8 mouse cellular contexts compared by ENCODE assay signal in genomic region chr1:182018397-182019265, GRCm38 (mm10). TPM values are rescaled to one million over a fixed set of nuclear protein-coding genes. Genes with fewer than 3 reads are reported as not detected.
DNase-seq lines count a peak whose midpoint lies in the region; ATAC-seq and TF ChIP-seq lines count a peak whose summit lies in the region.

No protein-coding gene starts in this region.

- peak overlapping the region; percentile 91 for H3ac ChIP-seq in myocyte (ENCODE audit: control insufficient read depth, insufficient read length)

- H3K4me2 ChIP-seq in forebrain, postnatal 0 days (ENCODE audit: low read depth) = peak overlapping the region; percentile 63
- peak overlapping the region; percentile 65 for H3K4me2 ChIP-seq in intestine, embryonic 15.5 days (replicated peaks)
- peak overlapping the region; percentile 78 for H3K4me2 ChIP-seq in limb, embryonic 13.5 days (replicated peaks)
- H3K4me2 ChIP-seq in myocyte (ENCODE audit: low read depth) = peak overlapping the region; percentile 86

- under 1% methylated on average over 29 of the region's 29 CpGs for WGBS in forebrain, postnatal 0 days
- 1% methylated on average over 29 of the region's 29 CpGs for WGBS in intestine, embryonic 15.5 days
- under 1% methylated on average over 29 of the region's 29 CpGs for WGBS in limb, embryonic 13.5 days

- TF ChIP-seq CTCF in forebrain, postnatal 0 days (IDR thresholded peaks at IDR 0.05; ENCODE audit: low read depth) = no peak

- no peaks in the 10 kb centered on the region for H3K9me3 ChIP-seq in forebrain, postnatal 0 days (ENCODE audit: low read length)
- H3K9me3 ChIP-seq in intestine, embryonic 15.5 days = no peaks in the 10 kb centered on the region
- H3K9me3 ChIP-seq in limb, embryonic 13.5 days = no peaks in the 10 kb centered on the region

- peak overlapping the region; percentile 89 for H3K4me3 ChIP-seq in forebrain, postnatal 0 days (ENCODE audit: low read depth, low read length)
- peak overlapping the region; percentile 93 for H3K4me3 ChIP-seq in intestine, embryonic 15.5 days (replicated peaks)
- H3K4me3 ChIP-seq in limb, embryonic 13.5 days = peak overlapping the region; percentile 87
- peak overlapping the region; percentile 79 for H3K4me3 ChIP-seq in myocyte

- H3K27ac ChIP-seq in forebrain, postnatal 0 days (ENCODE audit: low read depth, low read length) = peak overlapping the region; percentile 98
- H3K27ac ChIP-seq in intestine, embryonic 15.5 days = peak overlapping the region; percentile 89
- H3K27ac ChIP-seq in limb, embryonic 13.5 days = peak overlapping the region; percentile 98

- TF ChIP-seq POLR2A in myocyte (IDR thresholded peaks at IDR 0.05; ENCODE audit: insufficient read length, low read depth) = no peak

- peak; percentile 42 for ATAC-seq in forebrain, postnatal 0 days
- peak; percentile 44 for ATAC-seq in intestine, embryonic 15.5 days
- ATAC-seq in limb, embryonic 13.5 days (ENCODE audit: low FRiP score, low read depth) = peak; percentile 52

- DNase-seq in left cerebral cortex, adult 18-20 months (ENCODE audit: low spot score in 2 of 2) = peak; percentile 27 to 45
- DNase-seq in left cerebral cortex, adult 9 months (ENCODE audit: low spot score in 2 of 2) = no peak
- peak; percentile 48 for DNase-seq in cerebellum, adult 11-12 months
- DNase-seq in forebrain, postnatal 0 days = peak; percentile 70
- peak; percentile 35 for DNase-seq in thymus, postnatal 4 days

- H3K4me1 ChIP-seq in forebrain, postnatal 0 days (ENCODE audit: insufficient read depth) = peaks cover 10% of the 10 kb centered on the region
- 0 out of 2 replicates have a peak, but pooled peaks cover 4% of the 10 kb centered on the region for H3K4me1 ChIP-seq in intestine, embryonic 15.5 days (replicated peaks)
- peaks cover 16% of the 10 kb centered on the region for H3K4me1 ChIP-seq in limb, embryonic 13.5 days

- no peaks in the 10 kb centered on the region for H3K36me3 ChIP-seq in forebrain, postnatal 0 days (ENCODE audit: insufficient read depth)
- H3K36me3 ChIP-seq in intestine, embryonic 15.5 days = no peaks in the 10 kb centered on the region
- H3K36me3 ChIP-seq in limb, embryonic 13.5 days = peaks cover 5% of the 10 kb centered on the region
- no peaks in the 10 kb centered on the region for H3K36me3 ChIP-seq in myocyte (ENCODE audit: control insufficient read depth, insufficient read depth)

- peak overlapping the region; percentile 85 for H3K9ac ChIP-seq in forebrain, postnatal 0 days
- H3K9ac ChIP-seq in intestine, embryonic 15.5 days = peak overlapping the region; percentile 85
- peak overlapping the region; percentile 96 for H3K9ac ChIP-seq in limb, embryonic 13.5 days

- H3K27me3 ChIP-seq in forebrain, postnatal 0 days (ENCODE audit: insufficient read depth, low read length) = no peaks in the 10 kb centered on the region
- no peaks in the 10 kb centered on the region for H3K27me3 ChIP-seq in intestine, embryonic 15.5 days (replicated peaks)
- H3K27me3 ChIP-seq in limb, embryonic 13.5 days = no peaks in the 10 kb centered on the region
- H3K27me3 ChIP-seq in myocyte (ENCODE audit: control insufficient read depth, insufficient read depth, insufficient read length) = no peaks in the 10 kb centered on the region

- peaks cover 52% of the 10 kb centered on the region for H3K79me2 ChIP-seq in myocyte (ENCODE audit: control insufficient read depth, insufficient read depth)

TF ChIP-seq in myocyte, 11 proteins besides CTCF, POLR2A, EP300 and RAD21:
- TF ChIP-seq TCF3 (IDR thresholded peaks at IDR 0.05; ENCODE audit: insufficient read length, low read depth) (no peak), MAX (IDR thresholded peaks at IDR 0.05; ENCODE audit: low read depth) (no peak), TCF12 (IDR thresholded peaks at IDR 0.05; ENCODE audit: insufficient read depth, poor library complexity, severe bottlenecking) (no peak), E2F4 (IDR thresholded peaks at IDR 0.05; ENCODE audit: insufficient read depth) (no peak), MYOG (IDR thresholded peaks at IDR 0.05; ENCODE audit: control insufficient read depth in 1 of 3, insufficient read depth in 1 of 3, insufficient read length in 2 of 3, low read depth in 2 of 3) (no peak), MYOD1 (IDR thresholded peaks at IDR 0.05; ENCODE audit: control insufficient read depth in 1 of 3, insufficient read length in 2 of 3, low read depth in 2 of 3) (no peak), CEBPB (IDR thresholded peaks at IDR 0.05; ENCODE audit: insufficient read depth, poor library complexity, severe bottlenecking) (no peak), USF1 (IDR thresholded peaks at IDR 0.05; ENCODE audit: low read depth) (no peak), SRF (IDR thresholded peaks at IDR 0.05; ENCODE audit: control insufficient read depth, insufficient read length, low read depth) (no peak), REST (IDR thresholded peaks at IDR 0.05; ENCODE audit: insufficient read depth, insufficient read length) (no peak), POLR2AphosphoS2 (IDR thresholded peaks at IDR 0.05; ENCODE audit: insufficient read length, low read depth) (no peak)

RNA-seq across cellular contexts. Expression of gene Enah, which starts 1.2 kb away (rescaled TPM):
- 100 to 1,000 TPM; 145 to 154 TPM for total RNA-seq in left cerebral cortex, adult 18-20 months (2021)
- total RNA-seq in forebrain, postnatal 0 days (2014; rRNA removed) = 75.0 and 88.0 TPM in 2 replicates
- polyA plus RNA-seq in forebrain, postnatal 0 days (2015; fragmentation: Nextera tagmentation; extraction: Ambion mirVana) = 8.1 and 16.0 TPM in 2 replicates
- 12.3 and 13.4 TPM in 2 replicates for polyA plus RNA-seq in intestine, embryonic 15.5 days (2015; fragmentation: Nextera tagmentation; extraction: Ambion mirVana)
- polyA plus RNA-seq in limb, embryonic 13.5 days (2015; fragmentation: Nextera tagmentation; extraction: Ambion mirVana) = 27.1 and 31.9 TPM in 2 replicates
- polyA plus RNA-seq in myocyte (2012; fragmentation: generic; extraction: Trizol) = 72.9 TPM

Comparison
In these comparisons a context has a peak if more than half of its experiments do, and no peak if none do; other contexts are left out.
1. DNase-seq: peak in left cerebral cortex, adult 18-20 months (2 of 2), cerebellum, adult 11-12 months (single experiment), forebrain, postnatal 0 days (single experiment) and thymus, postnatal 4 days (single experiment); none in left cerebral cortex, adult 9 months (0 of 2).
2. Peak in every context shown above with its lines, with median percentiles within 50 percentile points of each other: ATAC-seq, H3K27ac ChIP-seq, H3K4me2 ChIP-seq, H3K4me3 ChIP-seq and H3K9ac ChIP-seq.